Mouse (Mus musculus): ENCODE data around the gene Stip1.
"Not testable (repeated sequence)": the region's sequence is repeated elsewhere in the genome, so short reads cannot be mapped to it uniquely, and the experiment has no call there.

The Stip1 gene

DNA sequence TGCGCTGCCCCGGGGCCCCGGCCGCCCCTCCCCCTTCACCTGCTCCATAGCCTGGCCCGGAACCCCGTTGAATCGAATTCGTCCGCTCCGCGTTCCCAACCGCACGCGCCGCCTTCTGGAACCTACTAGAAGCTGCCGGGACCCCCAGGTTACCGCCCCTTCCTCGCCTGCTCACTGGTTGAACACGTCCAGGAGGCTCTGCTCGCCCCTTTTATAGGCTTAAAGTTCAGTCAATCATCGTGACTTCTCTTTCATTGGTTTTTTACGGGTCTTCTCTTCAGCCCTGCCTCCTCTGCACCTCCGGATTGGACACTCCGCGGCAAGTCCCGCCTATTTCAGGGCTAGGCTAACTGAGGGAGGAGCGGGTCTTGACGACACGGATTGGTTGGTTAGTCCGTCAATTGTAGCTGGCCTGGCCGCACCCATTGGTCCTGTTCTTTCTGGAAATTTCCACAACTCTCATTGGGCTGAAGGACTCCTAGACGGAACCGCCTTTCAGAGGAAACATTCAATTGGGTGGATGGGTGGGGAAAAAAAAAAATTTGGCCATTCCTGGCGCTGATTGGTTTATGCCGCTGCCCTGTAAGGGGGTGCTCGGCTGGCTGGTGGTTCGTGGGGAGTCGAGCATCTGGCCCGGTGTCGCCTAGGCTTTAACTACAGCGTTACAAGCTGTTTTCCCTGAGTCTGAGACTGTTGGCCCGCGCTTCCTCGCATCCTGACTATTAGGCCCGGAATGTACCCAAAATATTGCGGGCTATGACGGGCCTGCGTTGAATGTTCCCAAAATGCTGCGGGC is at the start of gene Stip1:
Gene Stip1, minus strand, starts transcription at position 127 of the 796 bp plus-strand sequence.
- peak; percentile 100 for DNase-seq (ENCODE audit: low read depth, low spot score)

DNA sequence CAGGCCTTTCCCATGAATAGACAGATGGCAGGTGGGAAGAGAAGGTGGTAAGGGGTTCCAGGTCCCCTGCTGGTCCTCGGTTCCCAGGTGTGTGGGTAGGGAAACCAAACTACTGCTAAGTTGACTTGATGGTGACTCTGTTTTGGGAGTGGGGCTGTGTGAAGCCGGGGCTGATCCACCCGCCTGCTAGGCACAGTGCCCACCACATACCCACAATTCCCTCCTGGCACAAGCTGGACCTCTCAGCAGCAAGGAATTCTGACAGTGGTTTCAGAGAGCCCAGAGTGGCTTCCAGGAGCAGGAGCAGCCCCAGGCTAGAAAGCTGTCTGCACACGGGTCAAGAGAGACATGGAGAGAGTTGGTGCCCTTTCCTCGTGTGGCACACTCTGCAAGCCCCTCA is 49.3 kb upstream of the Stip1 start:
- no peak for DNase-seq (ENCODE audit: low read depth, low spot score)

DNA sequence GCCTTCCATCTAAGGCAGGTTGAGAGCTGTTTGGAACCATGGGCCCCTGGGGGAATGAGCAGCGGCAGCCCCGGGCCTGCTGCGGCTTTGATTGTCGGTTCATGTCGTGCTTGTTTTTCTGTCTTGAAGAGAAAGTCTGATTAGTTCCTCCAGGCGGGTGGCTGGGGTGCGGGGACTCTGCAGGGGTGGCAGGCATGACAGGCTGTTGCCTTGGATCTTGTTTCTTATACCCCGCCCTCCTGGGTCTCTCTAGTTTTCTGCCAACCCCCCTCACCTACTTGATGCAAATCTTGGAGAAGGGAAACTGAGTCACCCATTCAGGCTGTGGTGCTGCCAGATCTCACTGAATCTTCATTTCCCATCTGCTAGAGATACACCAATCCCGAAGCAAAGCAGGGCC is 48.8 kb upstream of the Stip1 start:
- DNase-seq (ENCODE audit: low read depth, low spot score): no peak

DNA sequence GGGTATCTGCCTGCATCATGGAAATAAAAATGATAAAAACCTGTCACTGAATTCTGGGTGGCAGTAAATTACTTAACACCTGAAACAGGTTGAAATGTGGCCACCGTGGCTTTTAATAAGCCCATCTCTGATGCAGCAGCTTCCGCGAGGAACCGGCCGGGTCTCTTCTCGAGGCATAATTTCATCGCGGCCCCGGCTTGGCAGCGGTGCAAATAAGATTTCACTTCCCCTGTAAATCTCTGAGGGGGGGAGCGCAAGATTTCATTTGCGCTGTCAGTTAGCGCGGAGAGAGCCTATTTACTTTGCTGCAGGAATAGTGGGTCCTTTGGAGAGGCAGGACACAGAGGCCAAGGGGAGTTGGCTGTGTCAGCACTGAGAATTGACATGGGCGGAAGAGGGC is 45.0 kb upstream of the Stip1 start:
- no peak for DNase-seq (ENCODE audit: low read depth, low spot score)

DNA sequence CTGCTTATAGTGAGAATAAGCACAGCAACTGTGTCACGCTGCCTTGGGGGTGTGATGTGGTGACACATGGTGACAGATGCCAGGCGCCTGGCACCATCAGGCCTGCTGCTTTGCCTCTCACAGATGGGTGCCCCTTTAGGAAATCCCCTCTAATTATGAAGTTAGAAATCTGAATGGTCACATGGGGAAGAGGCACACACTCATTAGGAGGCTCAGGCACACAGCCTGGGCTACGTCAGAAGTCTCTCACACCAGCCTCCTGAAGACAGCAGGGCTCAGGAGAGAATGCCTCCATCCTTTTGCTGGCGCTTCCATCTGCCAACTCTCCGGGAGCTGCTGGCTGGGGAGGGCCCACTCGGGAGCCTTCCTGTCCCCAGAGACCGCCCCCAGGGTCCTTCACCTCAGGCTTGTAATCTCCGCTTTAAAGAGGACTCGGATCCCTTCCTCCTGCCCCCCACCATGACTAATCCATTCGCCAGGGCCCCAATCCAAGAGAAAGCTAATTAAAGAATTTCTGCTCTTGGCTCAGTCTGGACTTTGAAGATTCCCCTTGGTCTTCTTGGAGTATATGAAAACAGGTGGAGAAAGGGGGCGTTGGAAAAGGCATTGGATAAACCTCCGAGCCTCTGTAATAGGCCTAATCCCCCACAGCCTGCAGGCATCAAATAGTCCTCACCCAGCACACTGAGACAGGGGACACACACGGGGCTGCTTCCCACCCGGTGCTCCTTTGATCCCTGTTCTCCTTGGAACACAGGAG is 43.4 kb upstream of the Stip1 start:
- DNase-seq (ENCODE audit: low read depth, low spot score): no peak

DNA sequence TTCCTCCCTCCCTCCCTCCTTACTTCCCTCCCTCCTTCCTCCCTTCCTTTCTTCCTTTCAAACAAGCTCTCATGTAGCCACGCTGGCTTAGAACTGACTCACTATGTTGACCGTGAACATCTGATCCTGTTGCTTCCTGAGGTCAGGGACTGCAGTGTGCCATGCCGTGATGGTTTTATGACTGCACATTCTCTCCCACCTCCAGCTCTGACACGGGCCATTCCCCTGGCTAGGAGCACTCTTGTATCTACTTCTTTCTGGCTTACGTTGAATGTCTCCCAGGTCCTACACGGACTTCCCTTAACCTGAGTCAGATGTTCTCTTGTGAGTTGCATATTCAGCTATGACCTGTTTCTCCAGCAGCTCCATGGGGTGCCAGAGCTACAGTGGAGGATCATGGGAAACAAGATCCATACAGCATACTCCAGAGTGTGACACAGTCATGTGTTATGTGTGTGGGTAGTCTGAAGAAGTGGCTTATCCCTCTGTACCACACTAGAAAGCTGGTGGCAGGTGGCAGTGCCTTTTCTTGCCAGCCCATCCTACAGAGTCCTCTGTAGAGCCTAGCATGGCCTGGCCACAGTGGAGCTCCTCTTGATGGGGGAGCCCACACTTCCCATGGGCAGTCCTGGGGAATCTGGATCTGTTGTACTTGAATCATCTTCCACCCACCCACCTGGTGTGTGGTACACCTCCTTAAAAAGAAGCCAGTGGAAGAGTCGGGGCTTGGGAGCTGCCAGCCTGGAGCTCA is 41.9 kb upstream of the Stip1 start:
- DNase-seq (ENCODE audit: low read depth, low spot score): no peak

DNA sequence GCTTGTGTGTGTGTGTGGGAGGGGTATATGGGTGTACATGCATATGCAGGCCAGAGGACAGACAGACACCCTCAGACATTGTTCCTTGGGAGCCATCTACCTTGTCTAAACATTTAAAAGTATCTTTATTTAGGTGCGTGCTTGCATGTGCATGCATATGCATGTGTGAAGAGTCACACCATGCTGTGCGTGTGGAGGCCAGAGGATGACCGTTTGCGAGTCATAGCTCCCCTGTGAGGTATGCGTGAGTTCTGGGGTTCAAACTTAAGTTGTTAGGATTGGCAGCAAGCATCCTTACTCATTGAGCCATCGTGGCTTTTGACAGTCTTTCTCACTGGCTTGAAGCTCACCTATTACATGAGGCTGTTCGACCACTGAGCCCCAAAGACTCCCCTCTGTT is 38.5 kb upstream of the Stip1 start:
- DNase-seq (ENCODE audit: low read depth, low spot score): no peak

DNA sequence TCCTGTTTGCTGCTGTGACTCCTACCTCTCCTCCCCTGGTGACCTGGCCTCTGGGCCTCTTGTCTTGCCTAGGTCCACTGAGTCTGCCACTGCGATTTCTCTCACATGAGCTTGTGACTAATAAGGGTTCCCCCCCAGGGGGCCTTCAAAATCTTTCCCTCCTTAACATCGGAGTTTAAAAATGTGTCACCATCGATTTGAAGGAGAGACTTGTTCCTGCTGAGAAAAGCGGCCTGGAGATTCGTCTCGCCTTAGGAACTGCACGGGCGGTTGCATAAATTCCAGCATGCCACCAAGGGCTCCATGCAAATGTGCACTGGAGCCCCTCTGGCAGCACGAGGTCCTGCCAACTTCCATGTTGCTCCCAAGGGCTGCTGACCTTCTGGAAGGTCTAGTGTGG is 37.9 kb upstream of the Stip1 start:
- DNase-seq (ENCODE audit: low read depth, low spot score): no peak

DNA sequence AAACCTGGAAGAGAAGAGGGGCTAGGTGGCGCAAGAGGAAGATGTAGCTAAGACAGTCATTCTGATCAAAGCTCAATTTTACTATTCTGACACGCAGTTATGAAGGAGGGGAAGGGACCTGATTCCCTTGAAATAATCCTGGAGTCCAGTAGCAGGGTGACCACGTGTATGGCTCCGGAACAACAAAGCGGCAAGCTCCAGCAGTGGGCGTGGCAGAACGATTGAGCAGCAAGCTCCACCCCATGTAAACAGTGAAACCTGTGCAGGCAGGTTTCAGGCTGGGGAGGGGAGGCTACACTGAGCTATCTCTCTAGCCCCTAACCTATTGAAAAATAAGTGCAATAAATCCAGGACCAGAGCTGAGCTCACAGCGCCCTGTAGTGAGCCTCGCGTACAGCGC is 35.6 kb upstream of the Stip1 start:
- DNase-seq (ENCODE audit: low read depth, low spot score): not testable (repeated sequence)

DNA sequence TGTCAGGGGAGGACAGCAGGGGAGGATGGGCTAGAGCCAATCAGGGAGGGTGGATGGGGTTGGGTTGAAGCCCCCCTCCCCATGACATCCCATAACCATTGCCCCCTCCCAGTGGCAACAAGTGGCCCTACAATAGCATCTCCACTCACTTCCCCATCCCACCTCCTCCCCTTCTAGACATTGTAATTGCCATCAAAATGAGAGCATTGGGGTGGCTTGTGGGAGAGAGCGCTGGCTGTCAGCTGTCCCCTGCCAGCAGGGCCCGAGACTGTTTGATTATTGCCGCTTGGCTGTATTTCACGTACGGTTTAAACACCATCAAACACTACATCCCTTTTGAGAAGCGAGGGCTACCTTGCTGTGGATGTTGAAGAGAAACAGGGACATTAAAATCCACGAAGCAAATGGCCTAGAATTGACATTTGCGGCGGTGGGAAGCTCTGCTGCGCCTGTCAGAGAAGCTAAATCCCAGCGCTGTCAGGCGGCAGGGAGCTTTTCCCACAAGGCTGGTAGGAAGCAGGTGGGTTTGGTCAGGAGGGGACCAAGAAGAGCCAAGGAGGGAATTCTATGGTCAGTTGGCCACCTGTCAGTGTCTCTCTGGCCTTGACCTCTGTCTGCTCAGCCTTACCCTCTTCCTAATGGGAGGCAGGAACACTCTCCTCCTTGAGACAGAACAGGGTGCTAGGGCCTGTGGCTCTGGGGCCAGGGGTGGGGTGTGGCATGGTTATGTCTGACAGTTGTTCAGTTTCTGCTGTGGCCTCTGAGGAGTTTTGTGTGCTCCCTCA is 34.4 kb upstream of the Stip1 start:
- no peak for DNase-seq (ENCODE audit: low read depth, low spot score)

DNA sequence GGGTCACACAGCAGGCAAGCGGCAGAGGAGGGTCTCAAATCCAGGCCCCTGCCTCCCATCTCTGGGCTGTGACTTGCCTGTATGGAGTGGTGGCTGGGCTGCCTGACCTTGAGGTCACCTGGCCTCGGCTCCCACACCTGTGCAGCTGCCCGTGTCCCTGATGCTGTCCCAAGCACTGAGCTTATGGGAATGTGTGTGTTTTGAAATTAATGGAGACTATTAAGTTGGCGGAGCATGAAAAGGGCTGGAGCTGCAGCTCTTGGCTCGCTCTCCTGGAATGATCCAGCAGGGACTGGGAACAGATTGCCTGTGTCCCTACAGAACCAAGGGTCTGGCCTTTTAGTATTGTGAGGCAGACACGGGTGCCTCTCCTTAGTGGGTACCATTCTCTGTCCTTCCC is 32.5 kb upstream of the Stip1 start:
- no peak for DNase-seq (ENCODE audit: low read depth, low spot score)

DNA sequence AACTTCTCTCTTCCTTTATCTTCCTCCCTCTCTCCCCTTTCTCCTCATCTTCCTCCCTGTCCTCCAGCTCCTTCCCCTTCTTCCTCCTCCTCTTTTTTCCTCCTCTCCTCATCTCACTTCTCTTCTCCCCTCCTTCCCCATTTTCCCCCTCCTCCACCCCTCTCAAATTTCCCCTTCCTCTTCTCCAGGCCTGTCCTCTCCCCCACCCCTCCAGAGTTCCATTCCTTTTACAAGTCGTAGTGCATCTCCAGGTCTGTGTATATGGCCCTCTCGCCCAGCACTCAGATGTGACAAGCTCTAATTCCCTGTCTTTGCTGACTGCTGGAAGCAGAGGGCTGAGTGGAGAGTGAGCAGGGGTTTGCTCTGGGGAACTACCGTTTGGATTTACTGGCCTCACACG is 31.0 kb upstream of the Stip1 start:
- DNase-seq (ENCODE audit: low read depth, low spot score): no peak

DNA sequence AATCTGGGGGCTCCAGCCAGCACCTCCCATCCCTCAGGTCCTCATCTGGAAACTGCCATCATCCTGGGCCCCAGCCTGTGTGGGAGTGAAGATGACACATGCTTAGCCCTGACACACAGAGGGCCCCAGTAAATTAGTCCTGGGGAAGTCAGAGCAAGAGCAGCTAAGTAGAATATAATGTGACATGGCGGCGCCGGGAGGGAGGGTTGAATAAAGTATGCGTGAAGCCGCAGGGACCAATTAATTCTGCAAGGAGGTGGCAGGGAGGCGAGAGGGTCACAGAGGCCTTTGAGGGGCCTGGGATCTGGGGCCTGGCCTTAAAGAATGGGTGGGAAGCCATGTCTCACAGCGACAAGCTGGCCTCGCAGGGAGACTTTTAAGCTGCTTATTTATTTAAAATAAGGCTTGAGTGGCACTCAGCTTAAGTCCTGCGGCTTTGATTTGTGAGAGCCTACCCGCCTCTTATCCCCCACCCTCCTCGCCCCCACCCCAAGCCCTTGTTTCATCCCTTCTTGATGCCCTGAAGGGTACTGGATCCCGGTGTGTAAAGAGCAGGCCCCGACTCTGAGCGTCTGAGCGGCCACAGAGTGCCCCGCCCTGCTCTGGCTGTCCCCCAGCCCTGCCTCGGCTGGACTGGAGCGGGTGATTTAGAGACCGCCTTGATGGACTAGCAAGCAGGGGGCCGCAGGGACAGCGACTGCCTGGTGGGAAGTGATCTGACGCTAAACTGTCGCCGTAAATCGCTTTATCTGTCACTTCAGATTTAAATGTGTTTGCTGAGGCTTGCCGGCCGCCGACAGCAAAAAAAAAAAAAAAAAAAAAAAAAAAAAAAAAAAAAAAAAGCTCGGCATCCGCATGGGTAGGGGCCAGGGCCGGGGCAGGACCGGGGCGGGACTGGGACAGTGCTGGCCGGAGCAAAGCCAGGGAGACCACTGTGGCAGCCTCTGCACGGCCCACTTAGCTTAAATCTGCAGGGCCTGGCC is 30.3 kb upstream of the Stip1 start:
- no peak for DNase-seq (ENCODE audit: low read depth, low spot score)

DNA sequence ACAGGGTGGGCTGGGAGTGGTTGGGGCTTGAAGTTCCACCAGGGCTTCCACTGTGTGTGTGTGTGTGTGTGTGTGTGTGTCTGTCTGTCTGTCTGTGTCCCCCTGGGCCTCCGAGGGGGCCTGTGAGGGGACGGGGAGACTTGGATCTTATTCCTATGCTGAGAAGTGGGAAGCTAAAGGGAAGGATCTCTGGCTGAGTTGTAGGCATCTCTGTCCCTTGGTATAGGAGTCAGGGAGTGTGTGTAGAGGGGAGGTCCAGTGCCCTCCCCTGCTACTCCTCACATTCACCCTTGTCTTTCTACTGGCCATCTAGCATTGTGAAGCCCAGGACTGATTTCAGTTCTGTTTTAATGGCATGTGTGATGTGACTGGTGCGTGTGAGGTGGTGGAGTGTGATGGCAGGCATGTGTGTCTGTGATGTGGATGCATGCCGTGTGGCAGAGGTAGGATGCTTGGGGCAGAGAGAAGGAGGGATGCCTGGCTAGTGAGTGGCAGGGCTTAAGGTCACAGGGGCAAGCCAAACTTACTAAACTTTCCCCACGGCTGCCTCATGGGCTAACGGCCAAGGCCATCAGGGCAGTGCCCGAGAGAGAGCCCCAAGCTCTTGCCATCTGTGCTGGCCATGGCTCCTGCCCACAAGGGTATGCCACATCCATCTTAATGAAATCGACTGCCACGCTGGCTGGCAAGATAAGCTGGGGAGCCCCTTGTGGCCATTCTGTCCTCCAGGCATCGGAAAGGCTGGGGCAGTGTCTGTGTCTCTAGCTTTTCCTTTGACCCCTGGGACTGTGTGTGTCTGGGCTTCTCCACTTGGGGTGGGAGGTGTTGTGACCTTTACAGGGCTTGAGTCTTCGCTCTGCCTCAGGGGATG is 29.1 kb upstream of the Stip1 start:
- no peak for DNase-seq (ENCODE audit: low read depth, low spot score)

DNA sequence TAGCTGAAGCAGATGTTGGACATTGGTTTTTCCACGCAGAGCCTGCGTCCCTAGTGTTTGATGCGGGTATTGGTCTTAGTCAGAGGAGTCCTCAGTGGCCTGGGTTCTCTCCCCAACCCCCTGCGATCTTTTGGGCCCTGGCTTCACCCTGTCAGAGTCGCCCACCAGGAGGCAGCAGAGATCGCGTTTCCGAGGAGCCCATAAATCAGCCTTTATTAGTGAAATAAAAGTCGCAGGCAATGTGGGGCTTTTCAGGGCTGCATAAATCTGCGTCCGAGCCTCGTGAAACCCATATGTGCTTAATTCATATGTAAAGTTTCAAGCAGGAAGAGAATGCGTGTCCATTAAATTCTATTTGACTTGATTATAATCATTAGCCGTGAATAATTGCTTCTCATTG is 28.4 kb upstream of the Stip1 start:
- peak; percentile 63 for DNase-seq (ENCODE audit: low read depth, low spot score)

DNA sequence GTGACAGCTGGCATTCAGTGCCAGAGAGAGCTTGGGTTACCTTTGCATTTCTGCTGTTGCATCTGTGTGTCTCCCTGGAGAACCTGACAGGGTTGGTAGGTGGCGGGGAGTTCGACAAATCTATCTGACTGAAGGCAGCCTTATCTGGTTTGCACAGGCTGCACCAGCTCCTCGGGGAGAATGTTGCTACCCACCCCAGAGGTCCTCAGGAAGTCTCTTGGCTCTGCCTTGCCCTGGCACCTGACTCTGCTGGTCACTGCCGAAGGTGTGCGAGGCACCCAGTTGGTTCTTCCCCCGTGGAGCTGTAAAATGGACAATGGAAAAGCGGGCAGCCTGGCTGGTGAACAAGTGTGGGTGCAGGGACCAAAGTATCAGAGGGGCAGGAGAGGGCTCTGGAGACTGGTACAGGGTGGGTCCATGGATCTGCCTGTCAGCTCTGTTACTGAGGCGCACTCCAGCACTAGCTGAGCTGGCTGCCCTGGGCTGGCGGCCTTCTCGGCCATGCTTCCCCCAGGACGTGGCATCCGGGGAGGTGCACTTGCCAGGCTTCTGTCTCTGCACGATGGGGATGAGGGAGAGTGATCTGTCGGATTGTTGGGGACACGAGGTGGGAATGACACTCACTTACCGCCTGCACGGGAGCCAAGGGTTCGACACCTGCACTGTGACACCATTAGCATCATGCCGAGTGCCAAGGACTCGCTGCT is 27.7 kb upstream of the Stip1 start:
- DNase-seq (ENCODE audit: low read depth, low spot score): no peak

DNA sequence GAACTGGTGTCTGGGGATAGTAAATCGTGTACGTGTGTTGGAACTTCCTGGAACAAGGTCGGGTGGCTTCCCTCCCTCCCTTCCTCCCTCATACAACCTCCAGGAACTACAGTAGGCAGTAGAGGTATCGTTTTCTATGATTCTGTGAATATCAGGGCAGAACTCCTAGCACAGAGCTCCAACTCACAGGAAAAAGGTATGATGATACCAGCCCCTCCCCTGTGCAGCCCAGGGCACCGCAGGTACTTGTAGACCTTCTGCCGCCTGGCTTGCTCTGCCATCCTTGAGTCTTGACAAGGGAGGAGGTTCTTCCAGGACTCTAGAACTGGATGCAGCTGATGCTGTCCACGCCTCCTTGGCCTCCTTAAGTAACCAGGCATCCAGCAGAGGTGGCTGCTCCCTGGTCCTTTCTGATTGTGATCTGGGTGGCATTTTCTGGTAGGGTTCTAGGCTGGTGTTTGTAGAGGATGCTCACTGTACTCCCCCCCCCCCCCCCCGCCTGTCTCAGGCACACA is 27.1 kb upstream of the Stip1 start:
- DNase-seq (ENCODE audit: low read depth, low spot score): no peak

DNA sequence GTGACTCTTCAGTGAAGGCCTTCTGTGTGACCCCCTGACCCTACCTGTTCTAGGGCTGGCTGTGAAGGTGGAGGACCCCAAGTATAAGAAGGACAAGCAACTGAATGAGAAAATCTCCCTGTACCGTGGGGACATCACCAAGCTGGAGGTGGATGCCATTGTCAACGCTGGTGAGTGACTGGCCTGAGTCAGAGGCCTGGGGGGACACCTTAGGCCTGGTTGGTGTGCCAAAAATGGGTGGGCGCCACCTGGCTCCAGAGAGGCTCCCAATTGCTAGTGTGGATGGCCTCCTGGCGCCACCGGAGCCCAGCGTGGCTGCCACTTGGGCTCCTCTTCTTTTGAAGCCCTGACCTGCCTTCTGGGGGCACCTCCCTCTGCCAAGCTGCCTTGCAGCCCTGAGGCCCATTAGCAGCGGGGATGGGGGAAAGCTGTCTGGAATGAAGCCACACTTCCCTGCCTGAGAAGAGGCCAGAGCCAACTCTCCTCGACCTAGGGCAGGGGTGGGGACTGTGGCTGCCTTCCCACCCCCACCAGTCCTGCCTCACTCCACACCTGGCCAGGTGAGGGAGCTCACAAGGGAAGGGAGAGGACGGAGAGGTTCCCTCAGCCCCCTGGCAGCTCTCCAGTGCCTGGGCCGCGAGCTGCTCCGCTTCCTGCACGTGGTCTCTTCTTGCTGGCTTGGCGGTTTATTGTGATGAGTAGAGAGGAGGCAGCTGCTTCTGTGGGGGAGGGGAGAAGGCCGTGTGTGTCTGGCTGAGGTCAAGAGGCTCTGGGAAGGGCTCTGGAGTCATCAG is 26.5 kb upstream of the Stip1 start:
- peak; percentile 48 for DNase-seq (ENCODE audit: low read depth, low spot score)
